Mouse (Mus musculus) liver, embryonic 14.5 days (tissue): Measurements from ENCODE around the gene Sike1. TPM values are rescaled to one million over a fixed set of nuclear protein-coding genes. Genes with fewer than 3 reads are reported as not detected.

Source experiments
- ATAC-seq: fragments of 200-750 bp; cut with Nextera tagmentation; 2 replicates; pipeline ENCODE4 v1.8.0; 2017; ENCODE audit warnings: moderate number of reproducible peaks, mild to moderate bottlenecking, moderate library complexity; ENCODE audit not compliant: insufficient read depth
- DNase-seq, 3 experiments: peaks; one replicate each; pipeline ENCODE4 v3.0.0-alpha.2; 2012 to 2013; ENCODE audit warnings: low read depth in 3 of 3, low spot score in 3 of 3
- H3K27ac ChIP-seq: fragments of 300-500 bp; sonication (generic); 2 replicates; pipeline ENCODE4 v1.5.1; 2014; ENCODE audit warnings: moderate library complexity, mild to moderate bottlenecking, control low read depth, inconsistent platforms
- H3K27me3 ChIP-seq: fragments of 300-500 bp; sonication (generic); 2 replicates; pipeline ENCODE4 v1.6.1; 2014; ENCODE audit warnings: mild to moderate bottlenecking, low read length, moderate library complexity; ENCODE audit not compliant: control insufficient read depth, insufficient read depth
- H3K36me3 ChIP-seq: fragments of 300-500 bp; sonication (generic); replicated peaks from 2 replicates; pipeline ENCODE4 v1.6.1; 2014; ENCODE audit warnings: low read depth; ENCODE audit not compliant: control insufficient read depth, insufficient read depth
- H3K4me1 ChIP-seq, 2 experiments: fragments of 200-500 bp in 1 of 2; fragments of 300-500 bp in 1 of 2; sonication (generic) in 1 of 2; replicated peaks; 2 replicates each; pipeline ENCODE4 v1.6.1; 2012 to 2014; ENCODE audit warnings: antibody characterized with exemption in 1 of 2, inconsistent platforms in 1 of 2, low read length in 1 of 2; ENCODE audit not compliant: control insufficient read depth in 2 of 2, insufficient read depth in 2 of 2
- H3K4me2 ChIP-seq: fragments of 300-500 bp; sonication (generic); 2 replicates; pipeline ENCODE4 v1.6.1; 2014; ENCODE audit warnings: low read depth, mild to moderate bottlenecking, control low read depth, moderate library complexity
- H3K4me3 ChIP-seq, 2 experiments: fragments of 200-500 bp in 1 of 2; fragments of 300-500 bp in 1 of 2; sonication (generic) in 1 of 2; 2 replicates each; pipeline ENCODE4 v1.5.1; 2012 to 2014; ENCODE audit warnings: low read depth in 2 of 2, low read length in 2 of 2, mild to moderate bottlenecking in 2 of 2, control low read depth in 1 of 2, inconsistent platforms in 1 of 2, moderate library complexity in 1 of 2; ENCODE audit not compliant: insufficient read depth in 1 of 2
- H3K9ac ChIP-seq: fragments of 300-500 bp; sonication (generic); replicated peaks from 2 replicates; pipeline ENCODE4 v1.6.1; 2014; ENCODE audit warnings: mild to moderate bottlenecking, control low read depth, moderate library complexity
- H3K9me3 ChIP-seq: fragments of 300-500 bp; sonication (generic); 2 replicates; pipeline ENCODE4 v1.6.1; 2016; ENCODE audit warnings: low read length, mixed read lengths; ENCODE audit not compliant: control insufficient read depth
- CTCF ChIP-seq: IDR thresholded peaks from 2 replicates; pipeline ENCODE4 v1.5.1; 2016; ENCODE audit warnings: antibody characterized with exemption, low read depth, control low read depth
- EP300 ChIP-seq: IDR thresholded peaks from 2 replicates; pipeline ENCODE4 v1.6.1; 2016; ENCODE audit warnings: antibody characterized with exemption, low read depth
- WGBS: fragments of 180-500 bp; shearing (Covaris S2); extraction: QIAGEN DNeasy Blood & Tissue Kit; methylation state at CpG from one replicate; pipeline ENCODE4 v1.1.7; 2014; ENCODE audit not compliant: insufficient replicate concordance; 5-methylcytosine and 5-hydroxymethylcytosine counted together
- polyA plus RNA-seq, 2 experiments: library from polyadenylated mRNA; depleted of rRNA in 1 of 2; stranded (reverse) in 1 of 2; unstranded in 1 of 2; fragments of >200 nt; fragmentation: Nextera tagmentation in 1 of 2; extraction: Ambion mirVana in 1 of 2; gene quantifications; 2 replicates each; pipeline versions ENCODE4 v1.2.1 to v1.2.3; 2012 to 2014

The Sike1 gene
- polyA plus RNA-seq, 2 experiments: 5.6 to 16.8 TPM

DNA sequence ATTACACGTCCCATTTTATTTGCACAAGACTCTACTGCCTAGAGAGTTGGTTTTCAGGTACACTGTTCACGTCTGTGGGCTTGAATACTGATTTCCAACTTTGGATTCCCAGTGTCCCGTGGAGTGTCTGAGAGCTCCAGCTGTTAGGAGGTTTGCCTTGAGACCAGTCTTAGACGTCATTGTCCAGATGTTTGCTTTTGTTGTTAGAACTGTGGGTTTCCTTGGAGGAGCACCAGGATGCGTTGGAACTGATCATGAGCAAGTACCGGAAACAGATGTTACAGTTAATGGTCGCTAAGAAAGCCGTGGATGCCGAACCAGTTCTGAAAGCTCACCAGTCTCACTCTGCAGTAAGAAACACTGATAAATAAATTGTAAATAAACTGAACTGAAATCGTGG, 1.5 kb downstream of the Sike1 start:
- Histone ChIP-seq H3K36me3 (peaks cover 4% of the 10 kb centered on the region), H3K27ac (no peak overlapping the region), H3K4me2 (peak overlapping the region; percentile 82; the same call in 1 of the 2 replicates), H3K27me3 (no peaks in the 10 kb centered on the region), H3K4me1 (peaks cover 6 to 9% of the 10 kb centered on the region in 2 experiments; a peak in 3 of 4 replicates), H3K9me3 (no peaks in the 10 kb centered on the region), H3K4me3 (no peak overlapping the region), H3K9ac (no peak overlapping the region)
- ATAC-seq (no peak), DNase-seq (no peak)
- TF ChIP-seq CTCF: no peak
- TF ChIP-seq EP300: no peak
- WGBS: 56% methylated on average over 10 of the region's 10 CpGs

- H3K4me3 ChIP-seq: no peak overlapping the region
- peaks cover 4% of the 10 kb centered on the region for H3K36me3 ChIP-seq
- no peak overlapping the region for H3K9ac ChIP-seq
- H3K27me3 ChIP-seq: no peaks in the 10 kb centered on the region
- no peak overlapping the region for H3K4me2 ChIP-seq
- ATAC-seq: no peak
- DNase-seq: no peak
- H3K9me3 ChIP-seq: no peaks in the 10 kb centered on the region
- peaks cover 6 to 9% of the 10 kb centered on the region in 2 experiments; a peak in 3 of 4 replicates for H3K4me1 ChIP-seq
- TF ChIP-seq CTCF (no peak), EP300 (no peak)
- H3K27ac ChIP-seq: no peak overlapping the region
- 84% methylated on average over 3 of the region's 3 CpGs for WGBS
Measured at GRCm38 (mm10) chr3:102997591-102997990, 2.1 kb downstream of the Sike1 start.

DNA sequence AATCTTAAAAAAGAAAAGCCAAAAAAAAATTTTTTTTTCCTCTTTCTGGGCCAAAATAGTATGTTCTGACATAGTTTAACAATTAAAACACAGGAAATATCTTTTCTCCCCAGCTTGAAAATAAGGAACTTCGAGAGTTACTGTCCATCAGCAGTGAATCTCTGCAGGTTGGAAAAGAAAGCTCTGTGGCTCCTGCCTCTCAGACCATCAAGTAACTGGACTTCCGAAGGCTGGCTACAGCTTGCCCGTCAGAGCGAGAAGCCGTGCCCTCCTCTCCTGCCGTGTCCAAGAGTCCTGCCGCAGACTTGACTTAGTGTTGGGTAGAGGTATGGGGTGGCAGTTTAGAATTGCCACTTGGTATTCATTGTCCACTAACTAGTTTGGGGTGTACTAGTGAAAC, 6.1 kb downstream of the Sike1 start:
- H3K27ac ChIP-seq: no peak overlapping the region
- DNase-seq (no peak), ATAC-seq (no peak)
- no peak for TF ChIP-seq EP300
- TF ChIP-seq CTCF: no peak
- H3K27me3 ChIP-seq: no peaks in the 10 kb centered on the region
- no peak overlapping the region for H3K9ac ChIP-seq
- H3K4me1 ChIP-seq: peaks cover under 1 to 4% of the 10 kb centered on the region in 2 experiments; a peak in 2 of 4 replicates
- no peak overlapping the region for H3K4me2 ChIP-seq
- no peak overlapping the region for H3K4me3 ChIP-seq
- no peaks in the 10 kb centered on the region for H3K9me3 ChIP-seq
- H3K36me3 ChIP-seq: peaks cover 4% of the 10 kb centered on the region
- 86% methylated on average over 7 of the region's 7 CpGs for WGBS

DNA sequence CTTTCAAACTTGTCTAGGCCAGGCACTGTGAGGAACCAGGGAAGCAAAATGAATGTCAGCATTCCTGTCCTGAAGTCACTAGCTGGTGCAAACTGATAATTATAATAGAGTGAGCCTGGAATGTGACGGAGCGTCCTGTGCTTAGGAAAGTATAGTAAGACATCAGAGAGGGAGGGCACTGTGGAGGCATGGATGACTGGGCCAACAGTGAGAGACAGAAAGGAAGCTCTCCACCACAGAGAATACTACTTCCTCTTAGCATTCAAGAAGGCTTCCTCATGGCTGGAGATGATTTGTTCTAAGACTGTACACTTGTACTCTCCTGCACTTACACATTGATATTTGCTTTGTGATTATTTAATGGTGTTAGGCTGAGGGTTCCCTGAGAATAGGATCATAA, 21.8 kb downstream of the Sike1 start:
- Histone ChIP-seq H3K36me3 (no peaks in the 10 kb centered on the region), H3K4me2 (no peak overlapping the region), H3K27me3 (no peaks in the 10 kb centered on the region), H3K4me1 (peaks cover 4 to 9% of the 10 kb centered on the region in 2 experiments), H3K27ac (no peak overlapping the region), H3K9ac (no peak overlapping the region), H3K4me3 (no peak overlapping the region), H3K9me3 (no peaks in the 10 kb centered on the region)
- 41% methylated on average over 2 of the region's 2 CpGs for WGBS
- DNase-seq (no peak), ATAC-seq (no peak)
- TF ChIP-seq CTCF: no peak
- no peak for TF ChIP-seq EP300

DNA sequence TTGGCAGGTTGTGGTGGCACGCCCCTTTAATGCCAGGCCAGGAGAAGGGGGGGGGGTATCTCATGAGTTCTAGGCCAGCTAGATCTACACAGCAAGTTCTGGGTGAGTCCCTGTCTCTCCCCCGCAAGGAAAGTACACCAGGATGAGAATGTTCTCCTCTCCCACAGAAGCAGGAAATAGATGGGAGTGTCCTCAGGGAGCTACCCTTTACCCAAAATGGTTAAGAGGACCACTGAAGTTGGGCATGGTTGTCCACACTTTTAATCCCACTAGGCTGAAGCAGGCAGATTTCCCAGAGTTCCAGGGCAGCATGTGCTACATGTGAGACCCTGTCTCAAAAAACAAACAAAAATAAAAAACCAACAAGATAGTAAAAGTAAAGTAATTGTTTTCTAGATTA, 24.0 kb downstream of the Sike1 start:
- H3K27ac ChIP-seq: no peak overlapping the region; the same call in 1 of the 2 replicates

More for the DNA sequence above, 24.0 kb downstream of the Sike1 start:
- Histone ChIP-seq H3K9ac (no peak overlapping the region; the same call in 1 of the 2 replicates), H3K36me3 (no peaks in the 10 kb centered on the region), H3K4me3 (peak overlapping the region in 1 of 2 experiments; percentile 92; a peak in 2 of 4 replicates), H3K27me3 (no peaks in the 10 kb centered on the region), H3K9me3 (no peaks in the 10 kb centered on the region), H3K4me1 (peaks cover 6 to 9% of the 10 kb centered on the region in 2 experiments), H3K4me2 (peak overlapping the region; percentile 94)
- TF ChIP-seq CTCF: no peak
- no peak for TF ChIP-seq EP300
- ATAC-seq (no peak), DNase-seq (no peak)
- WGBS: 64% methylated on average over 2 of the region's 2 CpGs
